Comparison of ENCODE assay signal across 28 mouse cellular contexts in genomic region chr11:120730331-120730870, GRCm38 (mm10). TPM values are rescaled to one million over a fixed set of nuclear protein-coding genes. Genes with fewer than 3 reads are reported as not detected.
DNase-seq lines count a peak whose midpoint lies in the region; ATAC-seq and TF ChIP-seq lines count a peak whose summit lies in the region.
"Had no signal": no experiment of that assay in that cellular context is flagged by ENCODE, and none has a peak within 500 bp of the region (broad histone marks: within the 10 kb centered on the region; RNA-seq: fewer than 3 reads in every experiment).

No protein-coding gene starts in this region.

- no peak overlapping the region for H3K9ac ChIP-seq in embryonic facial prominence, embryonic 15.5 days
- H3K9ac ChIP-seq in lung, postnatal 0 days (replicated peaks; ENCODE audit: low read depth) = peak overlapping the region; percentile 32; the same call in 1 of the 2 replicates
- H3K9ac ChIP-seq: embryonic facial prominence, embryonic 12.5 days; forebrain, embryonic 12.5 days had no signal

- no peaks in the 10 kb centered on the region for H3K9me3 ChIP-seq in embryonic facial prominence, embryonic 15.5 days (replicated peaks)
- no peaks in the 10 kb centered on the region for H3K9me3 ChIP-seq in embryonic facial prominence, embryonic 10.5 days
- no peaks in the 10 kb centered on the region for H3K9me3 ChIP-seq in lung, postnatal 0 days (ENCODE audit: low read length)
- H3K9me3 ChIP-seq: embryonic facial prominence, embryonic 12.5 days; forebrain, embryonic 10.5 days; forebrain, embryonic 12.5 days had no signal

- no peak overlapping the region for H3K4me2 ChIP-seq in embryonic facial prominence, embryonic 15.5 days (replicated peaks)
- peak overlapping the region; percentile 34; the same call in 1 of the 2 replicates for H3K4me2 ChIP-seq in lung, postnatal 0 days (replicated peaks; ENCODE audit: low read depth, low read length)

- peak overlapping the region; percentile 3; the same call in 1 of the 2 replicates for H3K4me3 ChIP-seq in embryonic facial prominence, embryonic 15.5 days (replicated peaks)
- no peak overlapping the region for H3K4me3 ChIP-seq in embryonic facial prominence, embryonic 10.5 days
- H3K4me3 ChIP-seq in lung, postnatal 0 days (ENCODE audit: low read depth, low read length) = no peak overlapping the region
- H3K4me3 ChIP-seq in macrophage (ENCODE audit: inconsistent target) = peak overlapping the region; percentile 20; the same call in 1 of the 2 replicates
- H3K4me3 ChIP-seq: embryonic facial prominence, embryonic 12.5 days; erythroblast, embryonic 14.5 days; forebrain, embryonic 12.5 days had no signal

- peaks cover 34% of the 10 kb centered on the region for H3K4me1 ChIP-seq in embryonic facial prominence, embryonic 15.5 days
- peaks cover 28% of the 10 kb centered on the region for H3K4me1 ChIP-seq in embryonic facial prominence, embryonic 10.5 days
- H3K4me1 ChIP-seq in lung, postnatal 0 days (ENCODE audit: insufficient read depth, low read depth, low read length) = peaks cover 11% of the 10 kb centered on the region; the same call in 1 of the 2 replicates

- TF ChIP-seq EP300 in lung, postnatal 0 days (IDR thresholded peaks at IDR 0.05) = no peak

- H3K36me3 ChIP-seq in embryonic facial prominence, embryonic 15.5 days = no peaks in the 10 kb centered on the region
- no peaks in the 10 kb centered on the region for H3K36me3 ChIP-seq in embryonic facial prominence, embryonic 10.5 days (replicated peaks)
- no peaks in the 10 kb centered on the region for H3K36me3 ChIP-seq in lung, postnatal 0 days (ENCODE audit: insufficient read depth, low read length)
- H3K36me3 ChIP-seq in macrophage (ENCODE audit: inconsistent target) = peaks cover 6% of the 10 kb centered on the region
- H3K36me3 ChIP-seq: embryonic facial prominence, embryonic 12.5 days; forebrain, embryonic 10.5 days; forebrain, embryonic 12.5 days had no signal

- no peak for TF ChIP-seq CTCF in lung, postnatal 0 days (IDR thresholded peaks at IDR 0.05)

- no peaks in the 10 kb centered on the region for H3K27me3 ChIP-seq in embryonic facial prominence, embryonic 15.5 days
- H3K27me3 ChIP-seq in embryonic facial prominence, embryonic 10.5 days (replicated peaks; ENCODE audit: low read depth, poor library complexity, severe bottlenecking) = peaks cover 51% of the 10 kb centered on the region
- no peaks in the 10 kb centered on the region for H3K27me3 ChIP-seq in lung, postnatal 0 days (replicated peaks; ENCODE audit: insufficient read depth, low read length)
- H3K27me3 ChIP-seq: Patski had no signal

- ATAC-seq in embryonic facial prominence, embryonic 15.5 days (ENCODE audit: insufficient number of reproducible peaks, low FRiP score, low TSS enrichment, low read depth) = no peak
- ATAC-seq in lung, postnatal 0 days = no peak
- ATAC-seq: activated CD4-positive, CD25-positive, alpha-beta regulatory T cell, adult 4 months; forebrain, embryonic 16.5 days; Patski had no signal

- intact Hi-C loops in heart, postnatal 14 days (cut with DNase I) = no loop called here

- DNase-seq in embryonic facial prominence, embryonic 10.5 days (ENCODE audit: low spot score) = no peak
- DNase-seq in heart, adult 11 months = peak; percentile 91
- no peak for DNase-seq in heart, postnatal 14 days
- DNase-seq in lung, postnatal 0 days (ENCODE audit: low spot score) = no peak
- DNase-seq in lung, postnatal 14 days = no peak
- DNase-seq in layer of hippocampus, adult 11-12 months (ENCODE audit: low spot score) = no peak
- DNase-seq: adrenal gland, adult 8-10 months; adrenal gland, postnatal 14 days; adrenal gland, postnatal 36 days; B cell, adult 2 months; cerebellum, adult 11-12 months; cerebellum, adult 2 months; cerebellum, adult 9-10 months; cerebellum, postnatal 10 days; cerebellum, postnatal 36 days; embryo, embryonic 11 days had no signal

- no peaks in the 10 kb centered on the region for H3K79me2 ChIP-seq in macrophage (ENCODE audit: inconsistent target)

- 87% methylated on average over 10 of the region's 10 CpGs for WGBS in embryonic facial prominence, embryonic 15.5 days
- 85% methylated on average over 10 of the region's 10 CpGs for WGBS in embryonic facial prominence, embryonic 10.5 days
- WGBS in lung, postnatal 0 days = 88% methylated on average over 10 of the region's 10 CpGs
- WGBS in macrophage (ENCODE audit: missing documents) = 91% methylated on average over 10 of the region's 10 CpGs

- no peak overlapping the region for H3K27ac ChIP-seq in embryonic facial prominence, embryonic 15.5 days (replicated peaks)
- no peak overlapping the region for H3K27ac ChIP-seq in embryonic facial prominence, embryonic 10.5 days (replicated peaks)
- H3K27ac ChIP-seq in lung, postnatal 0 days (ENCODE audit: low read length) = peak overlapping the region; percentile 82
- H3K27ac ChIP-seq in macrophage = no peak overlapping the region
- H3K27ac ChIP-seq: embryonic facial prominence, embryonic 12.5 days; forebrain, embryonic 10.5 days; forebrain, embryonic 12.5 days had no signal

RNA-seq across cellular contexts. Expression of gene Cbr2, which starts 1.5 kb away (rescaled TPM):
- 193 and 315 TPM in 2 replicates for polyA plus RNA-seq in embryonic facial prominence, embryonic 15.5 days (2015; fragmentation: Nextera tagmentation; extraction: Ambion mirVana)
- 2.6 and 2.9 TPM in 2 replicates for polyA plus RNA-seq in embryonic facial prominence, embryonic 10.5 days (2016; fragmentation: Nextera tagmentation; extraction: Ambion mirVana)
- total RNA-seq in heart, postnatal 14 days (2021) = 10 to 100 TPM; 18.6 to 53.1 TPM
- polyA plus RNA-seq in lung, postnatal 0 days (2015; fragmentation: Nextera tagmentation; extraction: Ambion mirVana) = 4,475 and 4,528 TPM in 2 replicates
- total RNA-seq in macrophage (2018; cell fraction: chromatin; rRNA removed) = 10 to 100 TPM in 5 of 26 experiments, 1 to 10 TPM in 19, not detected in 2; 1.0 to 16.7 (median 4.0) TPM
- 10 to 100 TPM in 19 of 26 experiments, 1 to 10 TPM in 7; 5.6 to 78.3 (median 25.1) TPM for total RNA-seq in macrophage (2018; cell fraction: cytosol; rRNA removed)
- total RNA-seq in macrophage (2018; cell fraction: nucleus; rRNA removed) = 10 to 100 TPM in 12 of 26 experiments, 1 to 10 TPM in 14; 1.7 to 44.5 (median 8.1) TPM
- 26.0 to 63.7 TPM (median 28.8 TPM) in 3 replicates for polyA plus RNA-seq in macrophage (2018)
- total RNA-seq: common myeloid progenitor, adult 5-6 weeks; G1E had no signal
- polyA plus RNA-seq: activated CD4-positive, CD25-positive, alpha-beta regulatory T cell, adult 4 months; CD4-positive, CD25-positive, alpha-beta regulatory T cell, adult 4 months; erythroblast, embryonic 14.5 days; G1E had no signal

RNA-seq across cellular contexts. Expression of gene Dcxr, which starts 3.3 kb away (rescaled TPM):
- polyA plus RNA-seq in embryonic facial prominence, embryonic 15.5 days (2015; fragmentation: Nextera tagmentation; extraction: Ambion mirVana) = 35.9 and 36.6 TPM in 2 replicates
- polyA plus RNA-seq in embryonic facial prominence, embryonic 10.5 days (2016; fragmentation: Nextera tagmentation; extraction: Ambion mirVana) = 12.8 and 16.0 TPM in 2 replicates
- total RNA-seq in heart, postnatal 14 days (2021) = 1 to 10 TPM; 3.1 to 5.8 TPM
- polyA plus RNA-seq in lung, postnatal 0 days (2015; fragmentation: Nextera tagmentation; extraction: Ambion mirVana) = 344 and 430 TPM in 2 replicates
- 10 to 100 TPM in 18 of 26 experiments, 1 to 10 TPM in 8; 2.2 to 46.3 (median 16.5) TPM for total RNA-seq in macrophage (2018; cell fraction: chromatin; rRNA removed)
- 100 to 1,000 TPM in 2 of 26 experiments, 10 to 100 TPM in 24; 59.8 to 110 (median 79.5) TPM for total RNA-seq in macrophage (2018; cell fraction: cytosol; rRNA removed)
- 10 to 100 TPM; 10.4 to 54.5 (median 22.9) TPM for total RNA-seq in macrophage (2018; cell fraction: nucleus; rRNA removed)
- 50.0 to 96.7 TPM (median 78.2 TPM) in 3 replicates for polyA plus RNA-seq in macrophage (2018)

RNA-seq across cellular contexts. Expression of gene Rac3, which starts 9.1 kb away (rescaled TPM):
- polyA plus RNA-seq in embryonic facial prominence, embryonic 15.5 days (2015; fragmentation: Nextera tagmentation; extraction: Ambion mirVana) = 64.5 and 75.4 TPM in 2 replicates
- 27.2 and 31.2 TPM in 2 replicates for polyA plus RNA-seq in embryonic facial prominence, embryonic 10.5 days (2016; fragmentation: Nextera tagmentation; extraction: Ambion mirVana)
- 1 to 10 TPM; 1.3 to 1.6 TPM for total RNA-seq in heart, postnatal 14 days (2021)
- polyA plus RNA-seq in lung, postnatal 0 days (2015; fragmentation: Nextera tagmentation; extraction: Ambion mirVana) = 56.0 and 61.9 TPM in 2 replicates
- total RNA-seq in macrophage (2018; cell fraction: chromatin; rRNA removed) = 1 to 10 TPM in 19 of 26 experiments, under 1 TPM in 1, not detected in 6; 0.86 to 7.7 (median 3.2) TPM
- 10 to 100 TPM in 1 of 26 experiments, 1 to 10 TPM in 25; 2.1 to 10.9 (median 6.8) TPM for total RNA-seq in macrophage (2018; cell fraction: cytosol; rRNA removed)
- 1 to 10 TPM in 24 of 26 experiments, not detected in 2; 1.1 to 5.9 (median 2.3) TPM for total RNA-seq in macrophage (2018; cell fraction: nucleus; rRNA removed)
- polyA plus RNA-seq in macrophage (2018) = 5.4 to 14.4 TPM (median 7.5 TPM) in 3 replicates
- total RNA-seq: common myeloid progenitor, adult 5-6 weeks had no signal
- polyA plus RNA-seq: activated CD4-positive, CD25-positive, alpha-beta regulatory T cell, adult 4 months; CD4-positive, CD25-positive, alpha-beta regulatory T cell, adult 4 months had no signal

RNA-seq across cellular contexts. Expression of gene Lrrc45, which starts 16.7 kb away (rescaled TPM):
- 69.7 and 82.2 TPM in 2 replicates for polyA plus RNA-seq in embryonic facial prominence, embryonic 15.5 days (2015; fragmentation: Nextera tagmentation; extraction: Ambion mirVana)
- 56.8 and 58.9 TPM in 2 replicates for polyA plus RNA-seq in embryonic facial prominence, embryonic 10.5 days (2016; fragmentation: Nextera tagmentation; extraction: Ambion mirVana)
- total RNA-seq in heart, postnatal 14 days (2021) = 10 to 100 TPM in 1 of 2 experiments, 1 to 10 TPM in 1; 9.2 to 10.9 TPM
- polyA plus RNA-seq in lung, postnatal 0 days (2015; fragmentation: Nextera tagmentation; extraction: Ambion mirVana) = 37.3 and 41.4 TPM in 2 replicates
- total RNA-seq in macrophage (2018; cell fraction: chromatin; rRNA removed) = 100 to 1,000 TPM in 14 of 26 experiments, 10 to 100 TPM in 12; 41.8 to 196 (median 107) TPM
- total RNA-seq in macrophage (2018; cell fraction: cytosol; rRNA removed) = 10 to 100 TPM in 4 of 26 experiments, 1 to 10 TPM in 22; 5.1 to 12.6 (median 7.8) TPM
- 10 to 100 TPM; 12.0 to 87.9 (median 37.9) TPM for total RNA-seq in macrophage (2018; cell fraction: nucleus; rRNA removed)
- 8.8 to 16.3 TPM (median 8.9 TPM) in 3 replicates for polyA plus RNA-seq in macrophage (2018)

RNA-seq across cellular contexts. Expression of gene Cenpx, which starts 16.9 kb away (rescaled TPM):
- 145 and 157 TPM in 2 replicates for polyA plus RNA-seq in embryonic facial prominence, embryonic 15.5 days (2015; fragmentation: Nextera tagmentation; extraction: Ambion mirVana)
- 119 and 124 TPM in 2 replicates for polyA plus RNA-seq in embryonic facial prominence, embryonic 10.5 days (2016; fragmentation: Nextera tagmentation; extraction: Ambion mirVana)
- total RNA-seq in heart, postnatal 14 days (2021) = 10 to 100 TPM; 35.4 to 36.4 TPM
- polyA plus RNA-seq in lung, postnatal 0 days (2015; fragmentation: Nextera tagmentation; extraction: Ambion mirVana) = 102 and 112 TPM in 2 replicates
- 10 to 100 TPM in 5 of 26 experiments, 1 to 10 TPM in 21; 1.8 to 12.4 (median 6.7) TPM for total RNA-seq in macrophage (2018; cell fraction: chromatin; rRNA removed)
- 10 to 100 TPM; 34.6 to 85.0 (median 58.4) TPM for total RNA-seq in macrophage (2018; cell fraction: cytosol; rRNA removed)
- total RNA-seq in macrophage (2018; cell fraction: nucleus; rRNA removed) = 10 to 100 TPM in 20 of 26 experiments, 1 to 10 TPM in 6; 5.2 to 28.2 (median 11.8) TPM
- 70.5 to 93.2 TPM (median 84.4 TPM) in 3 replicates for polyA plus RNA-seq in macrophage (2018)

Comparison
In these comparisons a context has a peak if more than half of its experiments do, and no peak if none do; other contexts are left out.
1. H3K4me3 ChIP-seq: peak in embryonic facial prominence, embryonic 15.5 days (single experiment) and macrophage (single experiment); none in embryonic facial prominence, embryonic 10.5 days (single experiment) and lung, postnatal 0 days (single experiment).
2. RNA of gene Cbr2, which starts 1.5 kb away (polyA plus RNA-seq): 4,475 to 4,528 TPM in lung, postnatal 0 days; 193 to 315 TPM in embryonic facial prominence, embryonic 15.5 days, 26.0 to 63.7 TPM in macrophage and 2.6 to 2.9 TPM in embryonic facial prominence, embryonic 10.5 days; every median in the first group is over 10 times any median in the second.